27 mouse cellular contexts compared by ENCODE assay signal in genomic region chr2:18011226-18011625, GRCm38 (mm10). TPM values are rescaled to one million over a fixed set of nuclear protein-coding genes. Genes with fewer than 3 reads are reported as not detected.
DNase-seq lines count a peak whose midpoint lies in the region; ATAC-seq lines count a peak whose summit lies in the region.
"Had no signal": no experiment of that assay in that cellular context is flagged by ENCODE, and none has a peak within 500 bp of the region (broad histone marks: within the 10 kb centered on the region; RNA-seq: fewer than 3 reads in every experiment).

No protein-coding gene starts in this region.

- DNase-seq in forebrain, embryonic 11.5 days (ENCODE audit: low spot score): peak; percentile 11
- no peak for DNase-seq in forebrain, embryonic 14.5 days (ENCODE audit: low spot score)
- DNase-seq in frontal cortex, postnatal 10 days (ENCODE audit: low spot score in 2 of 2): no peak
- DNase-seq in right cerebral cortex, postnatal 10 days (ENCODE audit: low spot score in 2 of 2): peak; percentile 24 to 47
- no peak for DNase-seq in right cerebral cortex, postnatal 14 days
- DNase-seq in Muller cell, postnatal 12 days (ENCODE audit: inconsistent ontology term): no peak
- DNase-seq: adrenal gland, postnatal 10 days; adrenal gland, postnatal 36 days; cerebellum, adult 18-20 months; cerebellum, adult 9-10 months; cerebellum, postnatal 25 days; gastrocnemius, postnatal 10 days; gastrocnemius, postnatal 36 days; heart, postnatal 36 days; kidney, adult 11 months had no signal

- no peak overlapping the region for H3K9ac ChIP-seq in forebrain, embryonic 11.5 days (ENCODE audit: low read length)
- no peak overlapping the region for H3K9ac ChIP-seq in forebrain, embryonic 14.5 days (ENCODE audit: low read length)
- H3K9ac ChIP-seq: embryonic facial prominence, embryonic 12.5 days; embryonic facial prominence, embryonic 15.5 days; forebrain, embryonic 12.5 days; hindbrain, embryonic 13.5 days; intestine, embryonic 15.5 days had no signal

- ATAC-seq in forebrain, embryonic 11.5 days (replicated peaks; ENCODE audit: low FRiP score): no peak
- no peak; the same call in 1 of the 2 replicates for ATAC-seq in forebrain, embryonic 14.5 days
- peak; percentile 84 for ATAC-seq in frontal cortex, adult (ENCODE audit: low TSS enrichment)
- ATAC-seq: hindbrain, embryonic 16.5 days; intestine, embryonic 15.5 days; Patski had no signal

- no peaks in the 10 kb centered on the region for H3K36me3 ChIP-seq in forebrain, embryonic 11.5 days (ENCODE audit: control insufficient read depth, insufficient read depth, low read length)
- H3K36me3 ChIP-seq in forebrain, embryonic 14.5 days (ENCODE audit: control insufficient read depth, insufficient read depth, low read length): no peaks in the 10 kb centered on the region
- H3K36me3 ChIP-seq: embryonic facial prominence, embryonic 12.5 days; embryonic facial prominence, embryonic 15.5 days; forebrain, embryonic 12.5 days; hindbrain, embryonic 10.5 days; hindbrain, embryonic 13.5 days; intestine, embryonic 15.5 days had no signal

- no peaks in the 10 kb centered on the region for H3K27me3 ChIP-seq in forebrain, embryonic 11.5 days (ENCODE audit: control insufficient read depth, insufficient read depth, low read length)
- H3K27me3 ChIP-seq in forebrain, embryonic 14.5 days (replicated peaks; ENCODE audit: control insufficient read depth, insufficient read depth, low read length): no peaks in the 10 kb centered on the region
- H3K27me3 ChIP-seq: embryonic facial prominence, embryonic 12.5 days; embryonic facial prominence, embryonic 15.5 days; forebrain, embryonic 12.5 days; hindbrain, embryonic 13.5 days; intestine, embryonic 15.5 days; Patski had no signal

- H3K4me3 ChIP-seq in forebrain, embryonic 11.5 days (ENCODE audit: low read depth, low read length): no peak overlapping the region
- no peak overlapping the region for H3K4me3 ChIP-seq in forebrain, embryonic 14.5 days (ENCODE audit: low read depth, low read length)
- H3K4me3 ChIP-seq: embryonic facial prominence, embryonic 12.5 days; embryonic facial prominence, embryonic 15.5 days; forebrain, embryonic 12.5 days; hindbrain, embryonic 10.5 days; hindbrain, embryonic 13.5 days; intestine, embryonic 15.5 days had no signal

- no peaks in the 10 kb centered on the region for H3K9me3 ChIP-seq in forebrain, embryonic 11.5 days (ENCODE audit: control insufficient read depth, low read length)
- H3K9me3 ChIP-seq in forebrain, embryonic 14.5 days (replicated peaks; ENCODE audit: control insufficient read depth, low read length): no peaks in the 10 kb centered on the region
- H3K9me3 ChIP-seq: embryonic facial prominence, embryonic 12.5 days; embryonic facial prominence, embryonic 15.5 days; forebrain, embryonic 12.5 days; hindbrain, embryonic 10.5 days; hindbrain, embryonic 13.5 days; intestine, embryonic 15.5 days had no signal

- no peak overlapping the region for H3K27ac ChIP-seq in forebrain, embryonic 11.5 days (ENCODE audit: low read depth, low read length)
- no peak overlapping the region for H3K27ac ChIP-seq in forebrain, embryonic 14.5 days (ENCODE audit: low read depth, low read length)
- H3K27ac ChIP-seq: embryonic facial prominence, embryonic 12.5 days; embryonic facial prominence, embryonic 15.5 days; forebrain, embryonic 12.5 days; hindbrain, embryonic 10.5 days; hindbrain, embryonic 13.5 days; intestine, embryonic 15.5 days had no signal

- H3K4me2 ChIP-seq in forebrain, embryonic 11.5 days (ENCODE audit: low read depth, low read length, severe bottlenecking): no peak overlapping the region
- H3K4me2 ChIP-seq in forebrain, embryonic 14.5 days (ENCODE audit: low read length): no peak overlapping the region
- H3K4me2 ChIP-seq: embryonic facial prominence, embryonic 12.5 days; embryonic facial prominence, embryonic 15.5 days; forebrain, embryonic 12.5 days; heart, embryonic 11.5 days; hindbrain, embryonic 13.5 days; intestine, embryonic 15.5 days had no signal

- no peaks in the 10 kb centered on the region for H3K4me1 ChIP-seq in forebrain, embryonic 11.5 days (replicated peaks; ENCODE audit: control insufficient read depth, insufficient read depth, low read length)
- no peaks in the 10 kb centered on the region for H3K4me1 ChIP-seq in forebrain, embryonic 14.5 days (ENCODE audit: control insufficient read depth, insufficient read depth, low read length)
- H3K4me1 ChIP-seq: embryonic facial prominence, embryonic 12.5 days; embryonic facial prominence, embryonic 15.5 days; forebrain, embryonic 12.5 days; hindbrain, embryonic 10.5 days; hindbrain, embryonic 13.5 days; intestine, embryonic 15.5 days had no signal

- 90% methylated on average over 6 of the region's 6 CpGs for WGBS in forebrain, embryonic 11.5 days
- 86% methylated on average over 6 of the region's 6 CpGs for WGBS in forebrain, embryonic 14.5 days

RNA-seq across cellular contexts. Expression of gene H2al2a, which starts 14.5 kb away (rescaled TPM):
- polyA plus RNA-seq in forebrain, embryonic 11.5 days (2014; fragmentation: Nextera tagmentation; extraction: Ambion mirVana): not detected in 2 replicates
- not detected in 2 replicates for polyA plus RNA-seq in forebrain, embryonic 14.5 days (2014; fragmentation: Nextera tagmentation; extraction: Ambion mirVana)
- polyA plus RNA-seq: embryonic facial prominence, embryonic 12.5 days; embryonic facial prominence, embryonic 15.5 days; forebrain, embryonic 12.5 days; heart, embryonic 11.5 days; heart, embryonic 14.5 days; heart, postnatal 0 days; hindbrain, embryonic 10.5 days; hindbrain, embryonic 13.5 days; hindbrain, embryonic 16.5 days; intestine, embryonic 15.5 days; Patski had no signal

RNA-seq across cellular contexts. Expression of gene A930004D18Rik, which starts 26.3 kb away (rescaled TPM):
- 12.2 and 15.4 TPM in 2 replicates for polyA plus RNA-seq in forebrain, embryonic 11.5 days (2014; fragmentation: Nextera tagmentation; extraction: Ambion mirVana)
- 9.9 and 11.7 TPM in 2 replicates for polyA plus RNA-seq in forebrain, embryonic 14.5 days (2014; fragmentation: Nextera tagmentation; extraction: Ambion mirVana)

RNA-seq across cellular contexts. Expression of gene Skida1, which starts 37.6 kb away (rescaled TPM):
- polyA plus RNA-seq in forebrain, embryonic 11.5 days (2014; fragmentation: Nextera tagmentation; extraction: Ambion mirVana): 20.2 and 23.3 TPM in 2 replicates
- 10.8 and 13.2 TPM in 2 replicates for polyA plus RNA-seq in forebrain, embryonic 14.5 days (2014; fragmentation: Nextera tagmentation; extraction: Ambion mirVana)

RNA-seq across cellular contexts. Expression of gene Mllt10, which starts 43.8 kb away (rescaled TPM):
- 52.9 and 54.2 TPM in 2 replicates for polyA plus RNA-seq in forebrain, embryonic 11.5 days (2014; fragmentation: Nextera tagmentation; extraction: Ambion mirVana)
- 38.7 and 43.5 TPM in 2 replicates for polyA plus RNA-seq in forebrain, embryonic 14.5 days (2014; fragmentation: Nextera tagmentation; extraction: Ambion mirVana)

Comparison
In these comparisons a context has a peak if more than half of its experiments do, and no peak if none do; other contexts are left out.
1. DNase-seq: peak in forebrain, embryonic 11.5 days (single experiment) and right cerebral cortex, postnatal 10 days (2 of 2); none in forebrain, embryonic 14.5 days (single experiment), frontal cortex, postnatal 10 days (0 of 2), right cerebral cortex, postnatal 14 days (single experiment) and Muller cell, postnatal 12 days (single experiment).